Mouse (Mus musculus): ENCODE measurements around the gene Smarcd2.
A peak's percentile ranks its signal among the peaks of the same experiment; 100 is the strongest.
"Not testable (repeated sequence)": the region's sequence is repeated elsewhere in the genome, so short reads cannot be mapped to it uniquely, and the experiment has no call there.

The Smarcd2 gene

DNA sequence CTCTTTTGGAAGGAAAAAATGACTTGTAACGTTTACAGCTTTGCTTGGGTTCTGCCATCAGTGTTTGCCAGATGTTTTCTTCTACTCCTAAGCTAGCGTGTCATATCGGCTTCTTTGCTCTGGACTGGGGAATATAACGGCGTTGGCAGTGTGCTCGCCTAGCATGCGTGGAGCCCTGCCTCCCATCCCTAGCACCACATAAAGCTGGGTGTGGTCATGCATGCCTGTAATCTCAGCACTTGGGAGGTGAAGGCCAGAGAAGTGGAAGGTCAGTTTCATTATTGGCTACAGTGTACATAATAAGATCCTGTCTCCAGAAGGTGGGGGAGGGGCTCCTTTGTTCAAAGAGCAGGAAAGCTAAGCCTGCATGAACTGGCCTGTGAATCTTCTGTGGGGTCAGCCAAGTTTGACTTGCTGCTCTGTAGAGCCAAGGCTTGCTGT, 2.2 kb upstream of the Smarcd2 start:
- no peak for DNase-seq

- no peak for DNase-seq
Measured at GRCm38 (mm10) chr11:106274374-106274773, 1.6 kb upstream of the Smarcd2 start.

GRCm38 (mm10) chr11:106273811-106274210, 1.0 kb upstream of the Smarcd2 start:
- no peak for DNase-seq

GRCm38 (mm10) chr11:106273311-106273684, 526 bp upstream of the Smarcd2 start:
- no peak for DNase-seq

GRCm38 (mm10) chr11:106271794-106272643, 753 bp downstream of the Smarcd2 start:
- DNase-seq: no peak

DNA sequence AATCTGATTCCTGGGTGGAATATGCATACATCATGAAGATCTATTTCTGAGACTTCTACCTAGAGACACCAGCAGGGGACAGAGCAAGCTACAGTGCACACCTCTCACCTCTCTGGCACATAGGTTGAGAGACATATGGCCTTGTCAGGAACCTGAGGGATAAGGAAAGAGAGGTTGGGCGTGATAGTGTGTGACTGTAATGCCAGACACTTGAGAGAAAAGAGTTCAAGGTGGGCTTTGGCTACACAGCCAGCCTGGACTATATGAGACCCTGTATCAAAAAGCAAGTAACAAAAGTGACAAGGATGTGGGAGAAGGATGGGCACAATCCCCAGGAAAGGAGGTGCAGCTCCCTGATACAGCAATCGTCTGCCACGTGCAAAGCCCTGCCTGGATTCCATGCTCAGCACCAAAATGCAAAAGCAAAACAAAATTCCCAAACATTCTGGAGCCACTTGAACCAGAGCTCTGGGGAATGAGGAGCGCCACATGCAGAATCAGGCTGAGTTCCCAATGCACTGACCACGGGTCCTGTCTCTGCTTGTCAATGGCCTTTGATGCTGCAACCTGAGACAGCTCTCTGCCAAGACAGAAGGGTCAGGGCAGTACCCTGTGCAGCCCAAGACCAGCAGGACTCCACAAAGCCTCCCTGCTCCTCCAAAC, 1.5 kb downstream of the Smarcd2 start:
- DNase-seq: no peak

DNA sequence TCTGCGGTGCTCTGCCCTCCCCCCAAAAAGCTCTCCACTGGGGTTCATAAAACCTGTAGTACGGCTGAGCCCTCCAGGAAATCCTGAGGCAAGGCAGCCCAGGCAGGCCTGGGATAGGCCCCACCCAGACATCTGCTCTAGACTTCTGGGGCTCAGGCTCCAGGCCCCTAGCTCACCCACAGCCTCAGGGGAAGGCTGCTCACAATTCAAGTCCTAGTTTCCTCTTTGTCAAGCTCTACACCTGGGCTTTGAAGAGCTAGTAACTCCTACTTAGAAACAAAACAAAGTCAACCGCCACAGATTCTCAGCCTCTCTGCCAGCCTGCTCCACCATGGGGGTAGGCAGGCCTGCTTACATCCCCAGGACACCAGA, 3.7 kb downstream of the Smarcd2 start:
- DNase-seq: no peak

DNA sequence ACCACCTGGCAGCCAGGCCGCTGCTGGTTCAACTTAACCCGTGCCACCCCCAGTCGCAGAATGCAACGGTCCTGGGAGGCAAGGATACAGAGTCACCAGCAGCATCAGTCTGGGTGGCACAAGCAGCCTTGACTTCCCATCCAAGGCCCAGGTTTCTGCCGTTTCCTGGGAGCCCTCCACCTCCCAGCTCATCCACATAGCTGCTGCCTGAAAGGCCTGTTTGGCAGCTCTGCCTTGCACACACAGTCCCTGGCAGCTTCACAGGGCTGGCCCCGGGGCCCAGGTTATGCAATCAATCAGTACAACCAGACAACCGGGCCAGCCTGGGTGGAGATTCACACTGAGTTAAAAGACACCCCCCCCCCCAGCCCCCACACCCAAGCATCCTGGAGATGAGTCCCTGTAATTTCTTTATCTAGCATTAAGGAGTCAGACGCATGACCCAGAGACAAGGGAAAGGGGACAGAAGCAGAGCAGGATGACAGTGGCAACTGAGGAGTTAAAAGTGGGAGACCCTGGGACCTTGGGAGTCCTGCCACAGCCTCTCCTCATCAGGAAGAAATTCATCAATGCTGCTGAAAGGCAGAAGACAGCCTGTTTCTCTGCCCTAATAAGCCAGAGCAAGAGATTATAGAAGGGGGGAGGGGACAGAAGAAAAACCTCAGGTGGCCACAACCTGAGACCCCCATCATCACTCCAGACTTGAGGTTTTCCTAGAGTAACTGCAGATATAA, 4.3 kb downstream of the Smarcd2 start:
- DNase-seq: no peak

GRCm38 (mm10) chr11:106267871-106268270, 4.9 kb downstream of the Smarcd2 start:
- no peak for DNase-seq

GRCm38 (mm10) chr11:106267311-106267852, 5.4 kb downstream of the Smarcd2 start:
- no peak for DNase-seq

GRCm38 (mm10) chr11:106266431-106266830, 6.3 kb downstream of the Smarcd2 start:
- DNase-seq: no peak

- no peak for DNase-seq
Measured at GRCm38 (mm10) chr11:106265570-106265969, 7.2 kb downstream of the Smarcd2 start.

DNA sequence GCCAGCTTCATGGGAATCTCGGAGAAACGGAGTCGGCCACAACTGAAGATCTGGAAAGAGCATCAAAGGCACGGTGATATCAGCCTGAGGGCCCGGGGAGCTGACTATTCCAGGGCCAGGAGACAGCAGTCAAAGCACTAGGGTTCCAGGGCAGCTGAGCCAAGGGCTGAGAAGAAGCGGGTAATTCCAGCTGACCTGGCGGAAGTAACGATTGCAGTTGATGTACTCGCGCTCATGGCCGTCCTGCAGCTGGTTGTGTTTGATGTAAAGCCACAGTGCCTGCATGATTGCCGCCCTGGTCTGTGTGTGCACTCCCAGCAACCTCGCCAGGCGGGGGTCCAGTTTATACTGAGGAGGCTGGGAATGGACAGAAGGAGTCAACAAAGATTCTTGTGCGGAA, 7.8 kb downstream of the Smarcd2 start:
- no peak for DNase-seq

- no peak for DNase-seq
Measured at GRCm38 (mm10) chr11:106263963-106264362, 8.8 kb downstream of the Smarcd2 start.

DNA sequence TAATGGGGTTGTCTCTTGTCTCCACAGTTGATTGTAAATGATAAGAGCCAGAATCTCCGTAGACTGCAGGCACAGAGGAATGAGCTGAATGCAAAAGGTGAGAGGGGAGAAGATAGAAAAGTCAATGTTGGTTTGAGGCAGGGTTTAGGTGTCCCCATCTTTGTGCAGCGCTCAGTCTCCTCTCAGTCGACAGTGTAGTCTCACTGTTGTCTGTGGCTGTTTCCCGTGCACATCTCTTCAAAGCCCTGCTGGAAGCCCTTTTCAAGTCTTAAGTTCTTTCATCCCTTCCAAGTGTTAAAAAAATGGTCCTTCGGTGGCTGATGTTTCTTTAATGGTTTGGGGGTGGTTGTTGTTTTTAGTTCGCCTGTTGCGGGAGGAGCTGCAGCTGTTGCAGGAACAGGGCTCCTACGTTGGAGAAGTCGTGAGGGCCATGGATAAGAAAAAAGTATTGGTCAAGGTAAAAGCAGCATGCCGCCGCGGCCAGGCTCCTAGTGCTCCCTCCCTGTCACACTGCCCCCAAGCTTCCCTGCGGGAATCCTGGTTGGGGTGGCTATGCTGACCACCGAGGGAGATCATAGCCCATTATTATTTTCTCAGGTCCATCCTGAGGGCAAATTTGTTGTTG, 11.8 kb downstream of the Smarcd2 start:
- no peak for DNase-seq

DNA sequence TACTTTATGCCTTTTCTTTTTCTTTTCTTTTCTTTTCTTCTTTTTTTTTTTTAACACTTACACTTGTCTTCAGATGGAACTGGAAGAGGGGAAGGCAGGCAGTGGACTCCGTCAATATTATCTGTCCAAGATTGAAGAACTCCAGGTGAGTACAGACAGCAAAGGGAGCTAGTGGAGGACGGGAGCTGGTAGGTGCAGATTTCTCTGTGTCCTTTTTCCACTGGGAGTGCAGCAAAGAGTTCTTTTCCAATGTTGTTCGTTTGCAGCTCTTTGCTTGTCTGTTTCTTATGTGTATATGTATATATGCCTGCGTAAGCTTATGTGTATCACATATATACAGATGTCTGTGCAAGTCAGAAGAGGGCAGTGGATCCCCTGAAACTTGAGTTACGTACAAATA, 16.0 kb downstream of the Smarcd2 start:
- no peak for DNase-seq

GRCm38 (mm10) chr11:106255685-106256451, 16.9 kb downstream of the Smarcd2 start, which contains the start of the genes Ftsj3 and Psmc5:
Ftsj3 (minus strand) TSS chr11:106256079.
Psmc5 (plus strand) TSS chr11:106256154.
- DNase-seq: peak; percentile 98

- DNase-seq: peak; percentile 31
Measured at GRCm38 (mm10) chr11:106255174-106255573, 17.6 kb downstream of the Smarcd2 start.

- DNase-seq: no peak
Measured at GRCm38 (mm10) chr11:106254767-106255166, 18.0 kb downstream of the Smarcd2 start.

DNA sequence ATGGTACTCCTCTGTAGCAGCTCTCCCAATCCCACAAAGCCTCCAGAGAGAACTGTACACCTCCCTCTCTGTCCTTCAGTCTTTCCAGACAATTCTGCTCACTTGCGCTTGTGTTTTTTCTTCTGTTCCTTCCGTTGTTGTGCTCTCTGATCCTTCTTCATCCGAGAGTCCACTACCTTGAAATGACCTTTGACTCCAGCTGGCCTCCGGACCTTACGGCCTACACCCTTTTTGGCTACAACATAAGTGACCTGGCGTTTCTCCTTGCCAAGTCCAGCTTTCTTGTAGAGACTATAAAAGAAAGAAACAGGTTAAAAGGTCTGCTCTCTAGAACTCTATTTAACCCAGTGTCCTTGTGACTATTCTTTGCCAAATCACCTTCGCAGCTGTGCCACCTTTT, 23.4 kb downstream of the Smarcd2 start:
- no peak for DNase-seq

DNA sequence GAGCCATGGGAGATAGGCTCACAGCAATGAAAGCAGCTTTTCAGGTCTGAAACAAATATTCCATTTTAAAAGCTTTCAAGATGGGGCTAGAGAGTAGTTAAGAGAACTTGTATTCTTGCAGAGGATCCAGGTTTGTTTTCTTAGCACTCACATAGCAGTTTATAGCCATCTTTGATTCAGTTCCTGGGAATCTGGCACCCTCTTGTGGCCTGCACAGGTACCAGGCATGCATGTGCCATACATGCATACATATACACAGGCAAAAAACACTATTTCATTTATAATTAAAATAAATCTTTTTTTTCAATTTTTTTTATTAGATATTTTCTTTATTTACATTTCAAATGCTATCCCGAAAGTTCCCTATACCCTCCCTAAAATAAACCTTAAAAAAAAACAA, 25.9 kb downstream of the Smarcd2 start:
- no peak for DNase-seq

DNA sequence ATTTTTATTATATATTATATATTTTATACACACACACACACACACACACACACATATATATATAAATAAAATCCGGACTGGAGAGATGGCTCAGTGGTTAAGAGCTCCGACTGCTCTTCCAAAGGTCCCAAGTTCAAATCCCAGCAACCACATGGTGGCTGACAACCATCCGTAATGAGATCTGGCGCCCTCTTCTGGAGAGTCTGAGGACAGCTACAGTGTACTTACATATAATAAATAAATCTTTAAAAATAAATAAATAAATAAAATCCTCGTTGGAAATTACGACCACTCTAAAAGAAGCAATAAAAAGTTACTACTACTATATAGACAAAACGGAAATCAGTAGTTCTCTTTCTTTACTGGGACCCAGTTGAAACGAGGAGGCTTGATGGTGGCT, 38.8 kb downstream of the Smarcd2 start:
- DNase-seq: not testable (repeated sequence)

Measured in right cerebral cortex, postnatal 4 days (tissue).